Mouse (Mus musculus) megakaryocyte, embryonic 14.5 days (primary cell): ENCODE results near the gene Lrrc66. TPM values are rescaled to one million over a fixed set of nuclear protein-coding genes. Genes with fewer than 3 reads are reported as not detected.

Experiments
- H3K27me3 ChIP-seq: replicated peaks from 2 replicates; pipeline ENCODE3; 2012; ENCODE audit warnings: inconsistent platforms
- H3K36me3 ChIP-seq: replicated peaks from 2 replicates; pipeline ENCODE3; 2012; ENCODE audit warnings: low read length, inconsistent platforms, mixed read lengths
- H3K4me1 ChIP-seq: 2 replicates; pipeline ENCODE4 v1.6.1; 2012; ENCODE audit warnings: inconsistent platforms
- H3K4me3 ChIP-seq: replicated peaks from 2 replicates; pipeline ENCODE3; 2012; ENCODE audit warnings: moderate library complexity, mild to moderate bottlenecking, inconsistent platforms
- H3K9me3 ChIP-seq: 2 replicates; pipeline ENCODE4 v1.6.1; 2012; ENCODE audit warnings: inconsistent platforms
- FLI1 ChIP-seq: IDR thresholded peaks from 2 replicates; pipeline ENCODE4 v1.6.1; 2012; ENCODE audit warnings: low read length, inconsistent platforms, mixed read lengths
- GATA1 ChIP-seq: IDR thresholded peaks from 3 replicates; pipeline ENCODE4 v1.6.1; 2012; ENCODE audit warnings: mixed read lengths, low read length, inconsistent platforms, borderline replicate concordance
- polyA plus RNA-seq: library from polyadenylated mRNA; stranded (reverse); fragments of >175 nt; gene quantifications from 2 replicates; pipeline ENCODE4 v1.2.3, GENCODE M21; 2012; ENCODE audit warnings: low replicate concordance; ENCODE audit not compliant: insufficient read depth

Gene Lrrc66
- polyA plus RNA-seq, 1 experiment: 0.13 TPM

DNA sequence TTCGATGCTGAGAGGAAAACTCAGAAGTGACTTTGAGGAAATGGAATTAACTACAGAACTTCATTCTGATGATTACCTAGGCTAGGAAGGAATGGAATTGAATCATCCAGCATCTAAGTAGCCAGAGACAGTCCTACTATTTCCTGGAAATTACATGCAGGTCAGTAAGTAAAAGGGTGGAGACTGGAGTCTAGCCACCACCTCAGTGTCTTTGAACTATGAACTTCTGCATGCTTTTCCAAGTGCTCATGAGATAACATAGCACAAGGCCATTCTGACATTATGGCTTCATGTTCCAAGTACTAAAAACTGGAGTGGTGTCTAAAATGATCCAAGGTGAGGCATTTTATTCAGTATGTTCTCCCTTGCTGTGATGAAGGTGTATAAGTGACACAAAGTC lies 6.8 kb downstream of the Lrrc66 start:
- Histone ChIP-seq H3K36me3 (no peaks in the 10 kb centered on the region), H3K9me3 (no peaks in the 10 kb centered on the region), H3K4me1 (peaks cover 23% of the 10 kb centered on the region), H3K4me3 (no peak overlapping the region), H3K27me3 (peaks cover 4% of the 10 kb centered on the region)
- TF ChIP-seq FLI1: no peak
- no peak for TF ChIP-seq GATA1

DNA sequence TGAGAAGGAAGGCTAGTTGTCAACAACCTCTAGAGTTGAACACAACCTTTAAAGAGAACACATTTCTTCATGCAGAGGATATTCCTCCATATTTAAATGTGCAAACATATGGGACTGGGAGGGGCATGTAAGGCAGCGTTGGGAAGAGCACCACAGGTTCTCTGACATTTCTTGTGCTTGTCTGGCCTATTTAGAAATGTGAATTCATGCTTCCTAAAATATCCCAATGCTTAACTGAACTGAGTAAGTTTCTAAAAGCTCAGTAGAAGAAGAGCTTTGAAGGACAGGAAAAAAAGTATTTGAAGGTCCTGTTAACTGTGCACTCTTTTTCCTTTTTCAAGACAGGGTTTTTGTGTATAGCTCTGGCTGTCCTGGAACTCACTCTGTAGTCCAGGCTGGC lies 13.4 kb downstream of the Lrrc66 start:
- Histone ChIP-seq H3K9me3 (no peaks in the 10 kb centered on the region), H3K27me3 (no peaks in the 10 kb centered on the region), H3K4me3 (no peak overlapping the region), H3K4me1 (peaks cover 19% of the 10 kb centered on the region), H3K36me3 (no peaks in the 10 kb centered on the region)
- TF ChIP-seq FLI1 (no peak), GATA1 (no peak)

DNA sequence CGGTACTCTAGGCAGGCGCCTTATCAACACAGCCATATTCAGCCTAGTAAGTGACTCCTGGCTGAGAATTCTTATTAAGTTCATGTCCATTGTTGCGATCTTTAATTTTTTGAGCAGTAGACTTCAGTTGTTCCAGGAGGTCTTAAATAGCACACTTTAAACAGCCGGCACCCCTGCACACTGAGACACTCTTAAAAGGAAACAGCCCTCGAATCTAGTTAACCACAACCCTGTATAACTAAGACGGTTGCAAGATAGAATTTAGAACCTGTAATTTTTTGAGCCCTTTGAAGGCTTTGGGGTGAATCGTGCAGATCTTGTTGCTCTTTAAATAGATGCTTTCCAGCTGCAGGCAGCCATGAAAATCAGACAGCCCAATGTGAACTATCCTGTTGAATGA lies 17.1 kb downstream of the Lrrc66 start:
- Histone ChIP-seq H3K36me3 (no peaks in the 10 kb centered on the region), H3K27me3 (peaks cover 11% of the 10 kb centered on the region), H3K4me1 (peaks cover 14% of the 10 kb centered on the region), H3K9me3 (peaks cover 8% of the 10 kb centered on the region), H3K4me3 (no peak overlapping the region)
- TF ChIP-seq FLI1: no peak
- no peak for TF ChIP-seq GATA1

DNA sequence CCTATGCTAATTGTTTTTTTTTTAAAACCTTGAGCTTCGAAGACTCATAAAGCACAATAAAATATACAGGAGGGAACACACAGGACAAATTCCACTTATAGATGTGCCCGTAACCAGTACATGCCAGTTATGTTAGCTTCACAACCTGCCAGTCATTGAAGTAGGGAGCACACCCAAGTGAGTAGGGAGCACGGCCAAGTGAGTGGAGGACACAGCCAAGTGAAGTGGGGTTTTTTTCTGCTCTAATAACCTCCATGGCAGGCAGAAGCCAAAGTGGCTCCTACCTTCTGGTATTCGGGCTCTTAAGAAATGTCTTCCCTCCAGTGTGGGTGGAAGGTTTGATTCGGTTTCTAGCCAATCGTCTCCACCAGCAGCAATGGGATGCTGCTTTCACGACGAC lies 19.0 kb downstream of the Lrrc66 start:
- Histone ChIP-seq H3K27me3 (peaks cover 11% of the 10 kb centered on the region), H3K4me3 (no peak overlapping the region), H3K4me1 (peaks cover 14% of the 10 kb centered on the region), H3K36me3 (no peaks in the 10 kb centered on the region), H3K9me3 (peaks cover 13% of the 10 kb centered on the region)
- no peak for TF ChIP-seq FLI1
- TF ChIP-seq GATA1: no peak

- Histone ChIP-seq H3K4me1 (peaks cover 20% of the 10 kb centered on the region), H3K27me3 (peaks cover 11% of the 10 kb centered on the region), H3K4me3 (no peak overlapping the region), H3K9me3 (peaks cover 29% of the 10 kb centered on the region), H3K36me3 (no peaks in the 10 kb centered on the region)
- TF ChIP-seq FLI1 (no peak), GATA1 (no peak)
These were observed 21.3 kb downstream of the Lrrc66 start for GRCm38 (mm10) chr5:73611071-73611470.

DNA sequence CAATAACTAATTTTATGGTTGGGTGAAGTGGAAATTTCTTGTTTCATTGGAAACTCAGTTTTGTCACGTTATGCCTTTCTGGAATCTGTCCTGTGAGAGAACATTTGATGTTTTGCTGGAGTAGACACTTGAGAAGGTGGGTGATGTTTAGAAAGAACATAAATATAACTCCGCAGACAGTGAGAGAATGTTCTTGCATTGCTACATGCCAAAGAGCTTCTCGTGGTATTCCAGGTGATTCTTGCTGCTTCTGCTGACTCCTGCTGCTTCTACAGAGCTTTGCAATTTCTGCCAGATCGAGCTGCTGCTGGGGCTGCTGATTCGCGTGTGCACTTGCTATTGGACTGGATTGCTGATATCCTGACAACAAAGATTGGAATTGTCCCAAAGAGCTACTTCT lies 27.4 kb downstream of the Lrrc66 start:
- Histone ChIP-seq H3K4me3 (no peak overlapping the region), H3K36me3 (no peaks in the 10 kb centered on the region), H3K9me3 (peaks cover 25% of the 10 kb centered on the region), H3K27me3 (peaks cover 5% of the 10 kb centered on the region), H3K4me1 (peaks cover 10% of the 10 kb centered on the region)
- no peak for TF ChIP-seq GATA1
- TF ChIP-seq FLI1: no peak

DNA sequence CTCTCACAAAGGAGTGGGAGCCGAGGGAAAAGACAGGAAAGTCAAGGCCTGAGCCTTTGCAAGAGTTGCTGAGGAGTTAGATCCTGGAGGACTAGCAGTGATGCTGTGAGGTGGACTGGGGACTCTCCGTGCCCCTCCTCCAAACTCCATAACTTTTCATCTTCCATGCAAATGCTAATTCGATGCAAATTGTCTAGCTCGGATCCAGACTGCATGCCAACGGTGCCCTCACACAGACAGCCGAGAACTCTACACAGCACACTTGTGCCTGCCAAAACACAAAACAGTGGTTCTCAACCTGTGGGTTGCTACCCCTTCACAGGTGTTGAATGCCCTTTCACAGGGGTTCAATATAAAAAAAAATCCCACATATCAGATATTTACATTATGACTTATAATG lies 27.8 kb downstream of the Lrrc66 start:
- peaks cover 5% of the 10 kb centered on the region for H3K27me3 ChIP-seq
- H3K9me3 ChIP-seq: peaks cover 23% of the 10 kb centered on the region
- H3K4me3 ChIP-seq: no peak overlapping the region
- peaks cover 10% of the 10 kb centered on the region for H3K4me1 ChIP-seq
- TF ChIP-seq FLI1: no peak
- TF ChIP-seq GATA1: no peak
- H3K36me3 ChIP-seq: no peaks in the 10 kb centered on the region

GRCm38 (mm10) chr5:73602865-73603264 lies 29.5 kb downstream of the Lrrc66 start:
- Histone ChIP-seq H3K4me3 (no peak overlapping the region), H3K9me3 (peaks cover 19% of the 10 kb centered on the region), H3K36me3 (no peaks in the 10 kb centered on the region), H3K4me1 (peaks cover 17% of the 10 kb centered on the region), H3K27me3 (peaks cover 5% of the 10 kb centered on the region)
- TF ChIP-seq GATA1 (no peak), FLI1 (no peak)

- H3K36me3 ChIP-seq: no peaks in the 10 kb centered on the region
- no peak for TF ChIP-seq GATA1
- peaks cover 5% of the 10 kb centered on the region for H3K27me3 ChIP-seq
- H3K4me3 ChIP-seq: no peak overlapping the region
- peaks cover 10% of the 10 kb centered on the region for H3K4me1 ChIP-seq
- H3K9me3 ChIP-seq: peaks cover 7% of the 10 kb centered on the region; the same call in 1 of the 2 replicates
These were observed 31.0 kb downstream of the Lrrc66 start for GRCm38 (mm10) chr5:73601361-73601763.

DNA sequence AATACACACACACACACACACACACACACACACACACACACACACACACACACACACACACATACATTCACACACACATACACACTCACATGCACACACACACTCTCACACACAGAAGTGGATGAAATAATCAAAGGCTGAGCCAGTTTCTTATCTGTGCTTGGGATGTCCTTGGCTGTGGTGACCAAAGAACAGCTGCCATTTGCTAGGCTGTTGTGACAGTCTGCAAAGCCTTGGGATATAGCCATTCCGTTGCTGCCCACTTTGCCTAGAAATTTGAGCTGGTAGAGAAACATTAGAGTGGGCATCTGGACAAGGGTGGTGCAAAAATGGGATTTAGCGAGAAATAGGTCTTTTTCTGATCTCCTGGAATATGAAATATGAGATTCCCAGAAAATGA lies 32.3 kb downstream of the Lrrc66 start:
- Histone ChIP-seq H3K9me3 (peaks cover 7% of the 10 kb centered on the region; the same call in 1 of the 2 replicates), H3K4me3 (no peak overlapping the region), H3K4me1 (peaks cover 7% of the 10 kb centered on the region; the same call in 1 of the 2 replicates), H3K27me3 (peaks cover 8% of the 10 kb centered on the region), H3K36me3 (no peaks in the 10 kb centered on the region)
- no peak for TF ChIP-seq GATA1
- TF ChIP-seq FLI1: no peak

DNA sequence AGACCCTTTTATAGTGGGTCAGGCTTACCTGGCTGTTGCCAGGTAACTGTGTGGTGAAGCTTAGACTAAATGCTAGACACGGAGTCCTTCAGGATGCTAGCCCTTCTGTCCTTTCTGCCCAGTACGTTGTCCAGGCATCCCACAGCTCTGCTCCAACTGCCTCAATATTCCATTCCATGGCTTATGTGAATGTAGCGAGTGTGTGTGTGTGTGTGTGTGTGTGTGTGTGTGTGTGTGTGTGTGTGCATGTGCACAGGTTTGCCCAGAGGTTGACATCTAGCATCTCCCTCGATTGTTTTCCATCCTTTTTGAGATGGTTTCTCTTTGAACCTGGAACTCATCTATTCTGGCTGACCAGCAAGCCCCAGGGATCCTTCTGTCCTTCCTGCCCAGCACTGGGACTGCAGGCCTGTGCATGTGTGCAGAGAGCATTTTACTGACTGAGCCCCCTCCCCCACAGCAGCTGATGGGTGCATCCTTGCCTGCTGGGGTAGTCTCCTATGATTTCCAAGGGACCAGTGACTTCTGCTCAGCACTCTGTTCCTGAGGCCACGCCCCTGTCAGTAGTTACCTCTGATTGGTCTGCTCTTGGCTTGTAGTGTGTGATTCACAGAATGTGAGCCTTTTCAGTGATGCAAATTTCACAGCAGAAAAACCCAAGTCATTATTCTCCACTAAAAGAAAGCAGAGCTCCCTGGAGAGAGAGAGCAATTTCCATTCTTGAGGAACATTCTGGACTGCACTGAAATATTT lies 33.2 kb downstream of the Lrrc66 start:
- peaks cover 8% of the 10 kb centered on the region for H3K27me3 ChIP-seq
- no peak for TF ChIP-seq FLI1
- TF ChIP-seq GATA1: no peak

More for the DNA sequence above, 33.2 kb downstream of the Lrrc66 start:
- Histone ChIP-seq H3K4me1 (peaks cover 7% of the 10 kb centered on the region; the same call in 1 of the 2 replicates), H3K9me3 (peaks cover 2% of the 10 kb centered on the region; the same call in 1 of the 2 replicates), H3K36me3 (no peaks in the 10 kb centered on the region), H3K4me3 (no peak overlapping the region)
